Mouse (Mus musculus): ENCODE data around the gene Zswim8. TPM values are rescaled to one million over a fixed set of nuclear protein-coding genes. Genes with fewer than 3 reads are reported as not detected.

Gene Zswim8
- polyA plus RNA-seq, 1 experiment from 2014 or later: 40.1 TPM

DNA sequence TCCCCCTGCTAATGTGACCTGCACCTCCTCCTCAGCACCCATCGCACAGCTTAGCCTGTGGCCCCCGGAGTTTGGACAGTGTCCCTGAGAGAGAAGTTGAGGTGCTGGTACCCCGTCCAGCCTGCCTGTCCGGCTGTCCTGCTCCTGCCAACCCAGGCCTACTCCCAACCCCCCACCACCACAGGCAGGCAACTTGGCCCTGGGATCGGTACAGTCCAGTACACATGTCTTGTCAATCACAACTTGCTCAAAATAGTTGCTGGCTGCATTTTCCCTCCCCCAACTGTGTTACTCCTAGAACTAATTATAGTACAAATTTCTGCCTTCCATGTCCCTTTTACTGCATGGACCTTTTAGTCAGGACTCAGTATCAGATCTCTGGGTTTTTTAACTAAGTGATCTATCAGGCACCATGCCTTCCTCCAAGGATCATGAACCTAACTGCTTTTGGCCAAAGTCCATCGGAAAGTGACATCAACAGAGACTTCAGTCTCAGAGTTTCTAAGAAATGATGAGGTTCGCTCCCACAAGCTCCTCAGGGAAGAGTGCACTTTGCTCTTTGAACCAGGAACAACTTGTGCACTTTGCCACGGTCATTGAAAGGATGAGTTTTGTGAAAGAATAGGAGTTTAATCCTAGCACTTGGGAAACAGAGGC is 39.1 kb upstream of the Zswim8 start, which contains the start of gene Synpo2l:
Gene Synpo2l, minus strand, starts transcription at position 201 of the 657 bp plus-strand sequence.
- H3K4me1 ChIP-seq: no peaks in the 10 kb centered on the region
- 0 out of 2 replicates have a peak, but pooled peaks have one; percentile 36 for ATAC-seq (ENCODE audit: insufficient number of reproducible peaks, low FRiP score, low TSS enrichment, low read depth)
- H3K9me3 ChIP-seq (replicated peaks): no peaks in the 10 kb centered on the region
- peak within 1 kb of the TSS; percentile 39; the same call in 1 of the 2 replicates for H3K27ac ChIP-seq (replicated peaks)
- no peaks in the 10 kb centered on the region for H3K36me3 ChIP-seq
- H3K4me2 ChIP-seq (replicated peaks): no peak within 1 kb of the TSS
- no peak within 1 kb of the TSS for H3K9ac ChIP-seq
- H3K4me3 ChIP-seq (replicated peaks): no peak within 1 kb of the TSS
- WGBS: 74% methylated on average over 8 of the region's 8 CpGs
- H3K27me3 ChIP-seq: no peaks in the 10 kb centered on the region; the same call in 1 of the 2 replicates

DNA sequence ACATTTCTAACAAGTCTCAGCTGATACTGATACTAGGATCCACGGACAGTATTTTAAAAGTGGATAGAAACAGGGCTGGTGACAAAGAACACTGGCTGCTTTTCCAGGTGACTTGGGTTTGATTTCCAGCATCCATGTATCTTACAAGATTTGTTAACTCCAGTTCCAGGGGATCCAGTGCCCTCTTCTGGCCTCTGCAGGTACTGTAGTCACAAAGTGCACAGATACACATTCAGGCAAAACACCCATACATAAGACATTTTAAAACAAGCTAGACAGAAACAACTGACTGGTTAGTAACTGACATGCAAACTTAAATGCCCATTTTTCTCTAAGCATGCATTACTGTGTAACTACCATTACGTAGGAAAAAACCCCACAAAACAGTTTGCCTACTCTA is 34.4 kb upstream of the Zswim8 start:
- no peak overlapping the region for H3K9ac ChIP-seq
- H3K4me3 ChIP-seq (replicated peaks): no peak overlapping the region
- 92% methylated on average over 2 of the region's 2 CpGs for WGBS
- H3K4me2 ChIP-seq (replicated peaks): no peak overlapping the region
- H3K36me3 ChIP-seq: peaks cover 23% of the 10 kb centered on the region
- 0 out of 2 replicates have a peak overlapping the region, but pooled peaks have one; percentile 39 for H3K27ac ChIP-seq (replicated peaks)
- no peaks in the 10 kb centered on the region for H3K9me3 ChIP-seq (replicated peaks)
- H3K4me1 ChIP-seq: peaks cover 10% of the 10 kb centered on the region
- no peak for ATAC-seq (ENCODE audit: insufficient number of reproducible peaks, low FRiP score, low TSS enrichment, low read depth)
- no peaks in the 10 kb centered on the region; the same call in 1 of the 2 replicates for H3K27me3 ChIP-seq

DNA sequence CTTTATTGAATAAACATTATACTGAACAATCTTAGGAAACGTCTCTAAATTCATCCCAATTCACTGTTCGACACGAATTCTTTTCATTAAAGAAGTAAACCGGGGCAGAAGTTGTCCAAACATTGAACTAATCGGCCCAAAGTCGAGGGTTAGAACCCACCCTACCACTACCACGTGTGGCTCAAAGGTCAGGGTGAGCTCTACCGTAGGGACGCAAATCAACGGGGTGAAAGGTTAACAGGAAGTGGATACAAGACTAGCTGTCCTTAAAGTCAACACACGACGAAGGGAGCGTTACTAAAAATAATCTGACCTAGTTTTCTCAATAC is 33.7 kb upstream of the Zswim8 start:
- H3K9ac ChIP-seq: no peak overlapping the region
- no peaks in the 10 kb centered on the region; the same call in 1 of the 2 replicates for H3K27me3 ChIP-seq
- H3K4me3 ChIP-seq (replicated peaks): peak overlapping the region; percentile 65
- 9% methylated on average over 13 of the region's 13 CpGs for WGBS
- H3K9me3 ChIP-seq (replicated peaks): no peaks in the 10 kb centered on the region
- peaks cover 30% of the 10 kb centered on the region for H3K36me3 ChIP-seq
- ATAC-seq (ENCODE audit: insufficient number of reproducible peaks, low FRiP score, low TSS enrichment, low read depth): 0 out of 2 replicates have a peak, but pooled peaks have one; percentile 31
- peak overlapping the region; percentile 96 for H3K27ac ChIP-seq (replicated peaks)
- H3K4me1 ChIP-seq: peaks cover 10% of the 10 kb centered on the region
- peak overlapping the region; percentile 62 for H3K4me2 ChIP-seq (replicated peaks)

DNA sequence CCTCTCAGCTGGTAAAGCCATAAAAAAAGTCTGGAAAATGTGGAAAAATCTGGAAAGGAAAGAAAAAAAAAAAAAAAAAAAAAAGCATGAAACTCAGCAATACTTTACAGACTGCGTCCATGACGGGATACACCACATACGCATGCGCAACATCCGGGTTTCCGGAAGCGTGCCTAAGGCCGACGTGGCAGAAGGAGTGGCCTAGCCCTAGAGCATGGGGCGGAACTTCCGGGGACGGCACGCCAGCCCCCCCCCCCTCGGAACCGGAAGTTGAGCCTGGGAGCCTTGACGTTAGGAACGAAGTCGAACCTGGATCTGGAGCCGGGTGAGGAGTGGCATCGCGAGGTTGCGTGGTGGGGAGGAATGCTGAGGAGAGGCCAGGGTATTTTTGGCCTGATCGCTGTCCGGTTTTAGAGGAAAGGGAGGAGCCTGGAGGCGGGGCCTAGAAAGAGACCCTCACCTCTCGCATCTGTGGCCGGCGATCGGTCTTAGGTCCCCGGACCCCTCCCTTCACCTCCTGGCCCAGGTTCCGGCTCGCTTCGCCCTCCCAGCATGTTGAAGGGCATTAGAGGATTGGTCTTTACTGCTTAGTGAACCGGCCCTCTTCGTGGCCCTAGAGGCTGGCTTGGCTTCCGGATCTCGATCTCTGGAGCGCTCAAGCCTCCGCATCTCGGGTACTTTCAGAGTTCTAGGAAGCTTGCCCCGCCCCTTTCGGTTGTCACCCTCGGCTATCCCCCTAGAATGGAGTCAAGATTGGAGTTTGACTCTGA is 33.1 kb upstream of the Zswim8 start, which contains the start of gene Sec24c:
Gene Sec24c, plus strand, starts transcription at position 245 of the 770 bp plus-strand sequence.
- Histone ChIP-seq H3K4me3 (replicated peaks) (peak within 1 kb of the TSS; percentile 65), H3K4me2 (replicated peaks) (peak within 1 kb of the TSS; percentile 62), H3K27ac (replicated peaks) (peak within 1 kb of the TSS; percentile 96), H3K27me3 (no peaks in the 10 kb centered on the region; the same call in 1 of the 2 replicates), H3K9me3 (replicated peaks) (no peaks in the 10 kb centered on the region), H3K4me1 (peaks cover 10% of the 10 kb centered on the region), H3K9ac (peak within 1 kb of the TSS; percentile 76), H3K36me3 (peaks cover 35% of the 10 kb centered on the region)
- peak; percentile 98 for ATAC-seq (ENCODE audit: insufficient number of reproducible peaks, low FRiP score, low TSS enrichment, low read depth)
- under 1% methylated on average over 43 of the region's 43 CpGs for WGBS

DNA sequence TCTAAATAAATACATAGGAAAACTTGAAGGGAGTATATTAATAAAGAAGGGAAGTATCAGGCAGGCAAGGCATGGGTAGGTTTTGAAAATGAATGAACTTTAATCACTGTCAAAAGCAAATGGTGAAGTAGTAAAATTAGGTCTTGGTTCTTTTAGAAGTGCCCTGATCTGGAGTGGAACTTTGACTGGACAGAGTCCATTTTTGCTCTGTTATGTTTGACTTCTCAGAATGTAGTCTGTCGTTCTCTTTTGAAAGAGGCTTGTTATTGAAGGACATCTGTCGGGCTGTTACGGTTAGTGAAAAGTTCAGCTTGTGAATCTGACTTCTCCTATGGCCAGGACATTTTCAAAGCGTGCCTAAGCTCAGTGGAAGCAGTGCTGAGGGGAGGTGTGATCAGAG is 29.4 kb upstream of the Zswim8 start:
- peaks cover 10% of the 10 kb centered on the region for H3K4me1 ChIP-seq
- no peaks in the 10 kb centered on the region for H3K27me3 ChIP-seq
- no peak overlapping the region for H3K27ac ChIP-seq (replicated peaks)
- 95% methylated on average over 4 of the region's 4 CpGs for WGBS
- peaks cover 72% of the 10 kb centered on the region for H3K36me3 ChIP-seq
- H3K9me3 ChIP-seq (replicated peaks): no peaks in the 10 kb centered on the region
- no peak overlapping the region for H3K4me2 ChIP-seq (replicated peaks)
- ATAC-seq (ENCODE audit: insufficient number of reproducible peaks, low FRiP score, low TSS enrichment, low read depth): no peak
- no peak overlapping the region for H3K9ac ChIP-seq
- H3K4me3 ChIP-seq (replicated peaks): no peak overlapping the region

DNA sequence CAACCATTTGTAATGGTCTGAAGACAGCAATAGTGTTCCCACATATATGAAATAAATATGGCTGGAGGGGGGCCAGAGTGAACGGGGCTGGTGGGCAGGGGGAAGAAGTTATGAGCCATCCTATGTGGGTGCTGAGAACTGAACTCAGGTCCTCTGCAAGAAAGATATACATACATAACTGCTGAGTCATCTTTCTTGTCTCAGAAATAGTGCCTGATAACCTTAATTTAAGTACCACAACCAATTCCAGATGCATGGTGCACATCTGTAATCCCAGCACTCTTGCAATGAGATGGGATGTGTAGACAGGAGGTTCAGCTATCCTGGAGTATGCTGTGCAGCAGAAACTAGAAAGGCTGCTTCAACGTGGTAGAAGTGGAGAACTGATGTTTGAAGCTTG is 25.6 kb upstream of the Zswim8 start:
- no peak overlapping the region for H3K4me2 ChIP-seq (replicated peaks)
- H3K27ac ChIP-seq (replicated peaks): no peak overlapping the region
- no peak for ATAC-seq (ENCODE audit: insufficient number of reproducible peaks, low FRiP score, low TSS enrichment, low read depth)
- H3K4me1 ChIP-seq: no peaks in the 10 kb centered on the region
- H3K36me3 ChIP-seq: peaks cover 100% of the 10 kb centered on the region
- no peak overlapping the region for H3K4me3 ChIP-seq (replicated peaks)
- WGBS: 89% methylated on average over 2 of the region's 2 CpGs
- no peaks in the 10 kb centered on the region for H3K27me3 ChIP-seq
- H3K9me3 ChIP-seq (replicated peaks): no peaks in the 10 kb centered on the region
- no peak overlapping the region for H3K9ac ChIP-seq

DNA sequence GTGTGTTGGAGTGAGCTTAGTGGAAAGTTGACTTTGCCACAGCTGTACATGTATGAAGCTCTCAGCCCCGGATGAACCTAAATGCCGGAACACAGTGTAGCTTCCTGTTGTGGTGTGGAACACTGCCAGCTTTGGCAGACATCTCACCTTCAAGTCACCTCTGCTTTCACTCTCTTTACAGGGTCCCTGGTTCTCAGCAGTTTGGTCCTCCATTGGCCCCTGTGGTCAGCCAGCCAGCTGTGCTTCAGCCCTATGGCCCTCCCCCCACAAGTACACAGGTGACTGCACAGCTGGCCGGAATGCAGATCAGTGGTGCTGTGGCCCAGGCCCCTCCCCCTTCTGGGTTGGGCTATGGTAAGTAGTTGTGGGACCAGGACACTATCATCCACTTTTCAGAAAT is 24.9 kb upstream of the Zswim8 start:
- H3K36me3 ChIP-seq: peaks cover 100% of the 10 kb centered on the region
- no peak for ATAC-seq (ENCODE audit: insufficient number of reproducible peaks, low FRiP score, low TSS enrichment, low read depth)
- no peaks in the 10 kb centered on the region for H3K4me1 ChIP-seq
- H3K4me2 ChIP-seq (replicated peaks): no peak overlapping the region
- H3K9me3 ChIP-seq (replicated peaks): no peaks in the 10 kb centered on the region
- no peak overlapping the region for H3K9ac ChIP-seq
- H3K27me3 ChIP-seq: no peaks in the 10 kb centered on the region
- H3K27ac ChIP-seq (replicated peaks): no peak overlapping the region
- WGBS: 43% methylated on average over 3 of the region's 3 CpGs
- no peak overlapping the region for H3K4me3 ChIP-seq (replicated peaks)

DNA sequence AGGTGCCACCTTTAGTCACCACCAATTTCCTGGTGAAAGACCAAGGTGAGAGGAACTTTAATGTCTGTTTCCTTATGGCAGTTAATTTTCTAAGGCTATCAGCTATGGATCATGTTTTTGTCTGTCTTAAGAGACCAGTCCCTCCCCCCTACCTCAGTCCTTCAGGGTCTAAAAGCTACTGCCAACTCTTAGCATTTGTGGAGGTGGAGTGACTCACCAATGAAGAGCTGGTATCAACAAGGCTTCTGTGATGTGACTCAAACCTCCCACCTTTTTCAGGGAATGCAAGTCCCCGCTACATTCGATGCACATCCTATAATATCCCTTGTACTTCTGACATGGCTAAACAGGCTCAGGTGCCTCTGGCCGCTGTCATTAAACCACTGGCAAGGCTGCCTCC is 20.8 kb upstream of the Zswim8 start:
- Histone ChIP-seq H3K4me2 (replicated peaks) (no peak overlapping the region), H3K27ac (replicated peaks) (no peak overlapping the region), H3K4me3 (replicated peaks) (no peak overlapping the region), H3K4me1 (no peaks in the 10 kb centered on the region), H3K9ac (no peak overlapping the region), H3K27me3 (no peaks in the 10 kb centered on the region), H3K36me3 (peaks cover 98% of the 10 kb centered on the region), H3K9me3 (replicated peaks) (no peaks in the 10 kb centered on the region)
- no peak for ATAC-seq (ENCODE audit: insufficient number of reproducible peaks, low FRiP score, low TSS enrichment, low read depth)
- 95% methylated on average over 3 of the region's 3 CpGs for WGBS

DNA sequence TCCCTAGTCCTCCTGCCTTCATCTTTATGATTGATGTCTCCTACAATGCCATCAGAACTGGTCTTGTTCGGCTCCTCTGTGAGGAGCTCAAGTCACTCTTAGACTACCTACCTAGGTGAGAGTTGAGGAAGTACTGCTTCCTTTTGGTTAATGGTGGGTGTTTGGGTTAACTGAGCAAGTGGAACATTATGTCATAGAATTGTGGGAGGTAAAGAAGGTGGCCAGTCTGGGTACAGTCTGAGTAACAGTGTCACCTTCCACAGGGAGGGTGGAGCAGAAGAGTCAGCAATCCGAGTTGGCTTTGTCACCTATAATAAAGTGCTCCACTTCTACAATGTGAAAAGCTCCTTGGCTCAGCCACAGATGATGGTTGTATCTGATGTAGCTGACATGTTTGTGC is 18.3 kb upstream of the Zswim8 start:
- Histone ChIP-seq H3K9me3 (replicated peaks) (no peaks in the 10 kb centered on the region), H3K4me2 (replicated peaks) (no peak overlapping the region), H3K36me3 (peaks cover 98% of the 10 kb centered on the region), H3K9ac (no peak overlapping the region), H3K27me3 (no peaks in the 10 kb centered on the region), H3K4me3 (replicated peaks) (no peak overlapping the region), H3K27ac (replicated peaks) (no peak overlapping the region), H3K4me1 (peaks cover 5% of the 10 kb centered on the region; the same call in 1 of the 2 replicates)
- no peak for ATAC-seq (ENCODE audit: insufficient number of reproducible peaks, low FRiP score, low TSS enrichment, low read depth)
- WGBS: 87% methylated on average over 2 of the region's 2 CpGs

DNA sequence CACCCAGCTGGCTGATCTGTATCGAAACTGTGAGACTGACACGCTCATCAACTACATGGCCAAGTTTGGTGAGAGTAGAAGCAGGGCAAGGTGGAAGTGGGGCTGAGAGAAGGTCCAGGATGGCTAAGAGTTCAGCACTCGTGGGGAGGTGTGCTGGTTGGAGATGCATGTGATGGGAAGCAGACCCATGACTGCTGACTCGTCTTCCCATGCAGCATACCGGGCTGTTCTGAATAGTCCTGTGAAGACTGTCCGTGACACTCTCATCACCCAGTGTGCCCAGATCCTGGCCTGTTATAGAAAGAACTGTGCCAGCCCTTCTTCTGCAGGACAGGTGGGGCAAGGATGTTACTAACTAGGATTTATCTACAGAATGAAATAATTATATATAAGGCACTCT is 15.6 kb upstream of the Zswim8 start:
- no peak overlapping the region for H3K4me3 ChIP-seq (replicated peaks)
- H3K4me2 ChIP-seq (replicated peaks): no peak overlapping the region
- H3K27me3 ChIP-seq: no peaks in the 10 kb centered on the region
- H3K4me1 ChIP-seq: peaks cover 25% of the 10 kb centered on the region
- H3K27ac ChIP-seq (replicated peaks): no peak overlapping the region
- no peak overlapping the region for H3K9ac ChIP-seq
- H3K36me3 ChIP-seq: peaks cover 76% of the 10 kb centered on the region
- 88% methylated on average over 6 of the region's 6 CpGs for WGBS
- H3K9me3 ChIP-seq (replicated peaks): no peaks in the 10 kb centered on the region
- ATAC-seq (ENCODE audit: insufficient number of reproducible peaks, low FRiP score, low TSS enrichment, low read depth): no peak

DNA sequence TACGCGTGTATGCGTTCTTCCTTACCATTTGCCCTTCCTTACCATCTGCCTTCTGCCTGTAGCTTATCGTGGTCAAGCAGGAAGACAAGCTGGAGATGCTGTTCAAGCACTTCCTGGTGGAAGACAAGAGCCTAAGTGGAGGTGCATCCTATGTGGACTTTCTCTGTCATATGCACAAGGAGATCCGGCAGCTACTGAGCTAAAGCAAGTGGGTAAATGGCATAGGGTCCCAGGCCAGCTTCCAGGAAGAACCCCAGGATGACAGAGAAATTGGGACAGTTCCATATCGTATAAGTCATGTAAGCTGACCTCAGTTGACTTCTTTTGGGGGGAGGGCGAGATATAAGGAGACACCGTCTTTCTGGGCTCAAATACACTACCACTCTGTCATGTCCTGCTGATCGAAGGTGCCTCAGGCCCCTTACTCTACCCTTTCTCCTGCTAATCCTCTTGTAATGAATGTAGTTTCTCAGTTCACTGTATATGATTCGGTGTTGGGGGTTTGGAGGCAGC is 13.7 kb upstream of the Zswim8 start:
- ATAC-seq (ENCODE audit: insufficient number of reproducible peaks, low FRiP score, low TSS enrichment, low read depth): no peak
- H3K27me3 ChIP-seq: no peaks in the 10 kb centered on the region
- H3K4me1 ChIP-seq: peaks cover 42% of the 10 kb centered on the region
- no peaks in the 10 kb centered on the region for H3K9me3 ChIP-seq (replicated peaks)
- H3K4me2 ChIP-seq (replicated peaks): no peak overlapping the region
- no peak overlapping the region for H3K9ac ChIP-seq
- no peak overlapping the region for H3K4me3 ChIP-seq (replicated peaks)
- H3K27ac ChIP-seq (replicated peaks): no peak overlapping the region
- H3K36me3 ChIP-seq: peaks cover 57% of the 10 kb centered on the region
- WGBS: 88% methylated on average over 10 of the region's 10 CpGs

Data from embryonic facial prominence, embryonic 15.5 days (tissue).